Mouse (Mus musculus) thymus, postnatal 0 days (tissue): ENCODE measurements around the gene 4933434E20Rik. TPM values are rescaled to one million over a fixed set of nuclear protein-coding genes. Genes with fewer than 3 reads are reported as not detected.

Experiments
- microRNA counts: library from miRNA; unstranded; fragments of <30 nt; microRNA quantifications from one replicate; lab custom pipeline; 2015
- microRNA-seq: library from miRNA; unstranded; fragments of <30 nt; microRNA quantifications from one replicate; pipeline ENCODE4, GENCODE M21; 2016; ENCODE audit warnings: borderline number of aligned reads
- polyA plus RNA-seq: library from polyadenylated mRNA; unstranded; fragments of >200 nt; fragmentation: Nextera tagmentation; extraction: Ambion mirVana; gene quantifications from 2 replicates; pipeline ENCODE4 v1.2.1, GENCODE M21; 2015

The 4933434E20Rik gene
- polyA plus RNA-seq, 1 experiment from 2014 or later, result 182 TPM

MicroRNAs within 50 kb of the gene (microRNA counts, 519-probe panel; counts per million panel counts)
- microRNA mmu-miR-190b (lab: Ali Mortazavi, UCI), result 4,785 counts per million, percentile 82 among the panel's probes with 10 or more counts

Small RNAs within 50 kb of the gene (microRNA-seq; reads per million reads assigned to microRNA genes)
- gene Mir190b, result 27.1 reads per million, percentile 31 among the genes with 10 or more reads in this experiment
- gene Mir7669, result 2.9 reads per million

Other genes starting within 250 kb of the 4933434E20Rik start
- gene She, start 220.3 kb upstream of the 4933434E20Rik start, polyA plus RNA-seq, result 1.0 and 1.1 TPM in 2 replicates
- 4.1 and 4.2 TPM in 2 replicates for gene Il6ra, start 138.4 kb upstream of the 4933434E20Rik start, polyA plus RNA-seq
- 7.9 and 8.7 TPM in 2 replicates for gene Atp8b2, start 88.1 kb upstream of the 4933434E20Rik start, polyA plus RNA-seq
- gene Hax1, start 52.9 kb upstream of the 4933434E20Rik start, polyA plus RNA-seq, result 126 and 141 TPM in 2 replicates
- 142 and 145 TPM in 2 replicates for gene Ubap2l, start 992 bp downstream of the 4933434E20Rik start, polyA plus RNA-seq
- gene Tpm3, start 21.0 kb downstream of the 4933434E20Rik start, polyA plus RNA-seq, result 687 and 711 TPM in 2 replicates
- gene Nup210l, start 52.5 kb downstream of the 4933434E20Rik start, polyA plus RNA-seq, result 0.15 and 0.27 TPM in 2 replicates
- gene Rps27, start 162.0 kb downstream of the 4933434E20Rik start, polyA plus RNA-seq, result 2,641 and 2,777 TPM in 2 replicates
- gene Rab13, start 162.1 kb downstream of the 4933434E20Rik start, polyA plus RNA-seq, result 5.0 and 5.8 TPM in 2 replicates
- 169 and 171 TPM in 2 replicates for gene Jtb, start 180.0 kb downstream of the 4933434E20Rik start, polyA plus RNA-seq
- gene Creb3l4, start 191.9 kb downstream of the 4933434E20Rik start, polyA plus RNA-seq, result 3.3 and 3.9 TPM in 2 replicates
- 92.7 and 96.1 TPM in 2 replicates for gene Slc39a1, start 196.5 kb downstream of the 4933434E20Rik start, polyA plus RNA-seq
- 16.1 and 21.1 TPM in 2 replicates for gene Crtc2, start 202.5 kb downstream of the 4933434E20Rik start, polyA plus RNA-seq
- 9.4 TPM in 2 replicates for gene Dennd4b, start 213.5 kb downstream of the 4933434E20Rik start, polyA plus RNA-seq
- 10.1 and 14.1 TPM in 2 replicates for gene Gatad2b, start 241.5 kb downstream of the 4933434E20Rik start, polyA plus RNA-seq